Mouse (Mus musculus): ENCODE measurements around the gene Eln. TPM values are rescaled to one million over a fixed set of nuclear protein-coding genes. Genes with fewer than 3 reads are reported as not detected.

Eln gene
- total RNA-seq, 1 experiment: 0.98 TPM

- Histone ChIP-seq H3K36me3 (ENCODE audit: control insufficient read depth, insufficient read depth, low read length, poor library complexity, severe bottlenecking) (no peaks in the 10 kb centered on the region; the same call in 1 of the 2 replicates), H3K27ac (ENCODE audit: insufficient read depth, low read depth, low read length, poor library complexity, severe bottlenecking) (no peak overlapping the region), H3K4me1 (ENCODE audit: control insufficient read depth in 2 of 2, insufficient read depth in 2 of 2, low read length in 2 of 2, poor library complexity in 1 of 2) (peaks cover 0 to 2% of the 10 kb centered on the region in 2 experiments; a peak in 2 of 4 replicates), H3K9ac (ENCODE audit: insufficient read depth, low read depth, low read length, poor library complexity, severe bottlenecking) (no peak overlapping the region), H3K9me3 (ENCODE audit: control insufficient read depth, insufficient read depth, low read depth, low read length) (no peaks in the 10 kb centered on the region), H3K4me3 (ENCODE audit: insufficient read depth in 1 of 2, low read depth in 1 of 2, low read length in 2 of 2, poor library complexity in 1 of 2, severe bottlenecking in 1 of 2) (no peak overlapping the region)
- DNase-seq (ENCODE audit: low read depth, low spot score): no peak
- in situ Hi-C loops (cut with MboI; ENCODE audit: low sequenced_read_pairs in 2 of 2, unreplicated experiment in 2 of 2): no loop called here
- no peak for TF ChIP-seq MAFK (IDR thresholded peaks at IDR 0.05; ENCODE audit: insufficient read depth, low read depth, low read length)
- TF ChIP-seq ZC3H11A (IDR thresholded peaks at IDR 0.05; ENCODE audit: borderline replicate concordance, low read depth, low read length): no peak
- TF ChIP-seq HCFC1 (IDR thresholded peaks at IDR 0.05; ENCODE audit: borderline replicate concordance, insufficient read depth, low read length): no peak
- TF ChIP-seq ZNF384 (IDR thresholded peaks at IDR 0.05; ENCODE audit: low read depth, low read length): no peak
- no peak for TF ChIP-seq CHD2 (IDR thresholded peaks at IDR 0.05; ENCODE audit: low read depth, low read length)
Measured at GRCm38 (mm10) chr5:134684398-134684797, 62.7 kb downstream of the Eln start.

GRCm38 (mm10) chr5:134683813-134684212 is 63.3 kb downstream of the Eln start:
- Histone ChIP-seq H3K9ac (ENCODE audit: insufficient read depth, low read depth, low read length, poor library complexity, severe bottlenecking) (no peak overlapping the region), H3K27ac (ENCODE audit: insufficient read depth, low read depth, low read length, poor library complexity, severe bottlenecking) (no peak overlapping the region), H3K36me3 (ENCODE audit: control insufficient read depth, insufficient read depth, low read length, poor library complexity, severe bottlenecking) (no peaks in the 10 kb centered on the region; the same call in 1 of the 2 replicates), H3K9me3 (ENCODE audit: control insufficient read depth, insufficient read depth, low read depth, low read length) (no peaks in the 10 kb centered on the region), H3K4me3 (ENCODE audit: insufficient read depth in 1 of 2, low read depth in 1 of 2, low read length in 2 of 2, poor library complexity in 1 of 2, severe bottlenecking in 1 of 2) (no peak overlapping the region), H3K4me1 (ENCODE audit: control insufficient read depth in 2 of 2, insufficient read depth in 2 of 2, low read length in 2 of 2, poor library complexity in 1 of 2) (no peaks in the 10 kb centered on the region; a peak in 1 of 4 replicates)
- no peak for TF ChIP-seq ZNF384 (IDR thresholded peaks at IDR 0.05; ENCODE audit: low read depth, low read length)
- no peak for TF ChIP-seq ZC3H11A (IDR thresholded peaks at IDR 0.05; ENCODE audit: borderline replicate concordance, low read depth, low read length)
- TF ChIP-seq MAFK (IDR thresholded peaks at IDR 0.05; ENCODE audit: insufficient read depth, low read depth, low read length): no peak
- no peak for TF ChIP-seq HCFC1 (IDR thresholded peaks at IDR 0.05; ENCODE audit: borderline replicate concordance, insufficient read depth, low read length)
- no peak for TF ChIP-seq CHD2 (IDR thresholded peaks at IDR 0.05; ENCODE audit: low read depth, low read length)
- in situ Hi-C loops (cut with MboI; ENCODE audit: low sequenced_read_pairs in 2 of 2, unreplicated experiment in 2 of 2): no loop called here
- DNase-seq (ENCODE audit: low read depth, low spot score): no peak

GRCm38 (mm10) chr5:134680238-134680637 is 66.9 kb downstream of the Eln start:
- Histone ChIP-seq H3K9ac (ENCODE audit: insufficient read depth, low read depth, low read length, poor library complexity, severe bottlenecking) (no peak overlapping the region), H3K9me3 (ENCODE audit: control insufficient read depth, insufficient read depth, low read depth, low read length) (no peaks in the 10 kb centered on the region), H3K4me1 (ENCODE audit: control insufficient read depth in 2 of 2, insufficient read depth in 2 of 2, low read length in 2 of 2, poor library complexity in 1 of 2) (peaks cover 0 to 15% of the 10 kb centered on the region in 2 experiments; a peak in 2 of 4 replicates), H3K27ac (ENCODE audit: insufficient read depth, low read depth, low read length, poor library complexity, severe bottlenecking) (no peak overlapping the region), H3K36me3 (ENCODE audit: control insufficient read depth, insufficient read depth, low read length, poor library complexity, severe bottlenecking) (no peaks in the 10 kb centered on the region; the same call in 1 of the 2 replicates), H3K4me3 (ENCODE audit: insufficient read depth in 1 of 2, low read depth in 1 of 2, low read length in 2 of 2, poor library complexity in 1 of 2, severe bottlenecking in 1 of 2) (no peak overlapping the region)
- no peak for DNase-seq (ENCODE audit: low read depth, low spot score)
- TF ChIP-seq MAFK (IDR thresholded peaks at IDR 0.05; ENCODE audit: insufficient read depth, low read depth, low read length): no peak
- TF ChIP-seq ZC3H11A (IDR thresholded peaks at IDR 0.05; ENCODE audit: borderline replicate concordance, low read depth, low read length): no peak
- TF ChIP-seq HCFC1 (IDR thresholded peaks at IDR 0.05; ENCODE audit: borderline replicate concordance, insufficient read depth, low read length): no peak
- no peak for TF ChIP-seq ZNF384 (IDR thresholded peaks at IDR 0.05; ENCODE audit: low read depth, low read length)
- TF ChIP-seq CHD2 (IDR thresholded peaks at IDR 0.05; ENCODE audit: low read depth, low read length): no peak
- in situ Hi-C loops (cut with MboI; ENCODE audit: low sequenced_read_pairs in 2 of 2, unreplicated experiment in 2 of 2): no loop called here

- in situ Hi-C loops (cut with MboI; ENCODE audit: low sequenced_read_pairs in 2 of 2, unreplicated experiment in 2 of 2): no loop called here
- Histone ChIP-seq H3K36me3 (ENCODE audit: control insufficient read depth, insufficient read depth, low read length, poor library complexity, severe bottlenecking) (no peaks in the 10 kb centered on the region), H3K9ac (ENCODE audit: insufficient read depth, low read depth, low read length, poor library complexity, severe bottlenecking) (no peak overlapping the region), H3K4me1 (ENCODE audit: control insufficient read depth in 2 of 2, insufficient read depth in 2 of 2, low read length in 2 of 2, poor library complexity in 1 of 2) (peaks cover 0 to 15% of the 10 kb centered on the region in 2 experiments; a peak in 2 of 4 replicates), H3K9me3 (ENCODE audit: control insufficient read depth, insufficient read depth, low read depth, low read length) (no peaks in the 10 kb centered on the region), H3K4me3 (ENCODE audit: insufficient read depth in 1 of 2, low read depth in 1 of 2, low read length in 2 of 2, poor library complexity in 1 of 2, severe bottlenecking in 1 of 2) (no peak overlapping the region), H3K27ac (ENCODE audit: insufficient read depth, low read depth, low read length, poor library complexity, severe bottlenecking) (no peak overlapping the region)
- DNase-seq (ENCODE audit: low read depth, low spot score): no peak
- no peak for TF ChIP-seq ZNF384 (IDR thresholded peaks at IDR 0.05; ENCODE audit: low read depth, low read length)
- no peak for TF ChIP-seq MAFK (IDR thresholded peaks at IDR 0.05; ENCODE audit: insufficient read depth, low read depth, low read length)
- no peak for TF ChIP-seq CHD2 (IDR thresholded peaks at IDR 0.05; ENCODE audit: low read depth, low read length)
- TF ChIP-seq ZC3H11A (IDR thresholded peaks at IDR 0.05; ENCODE audit: borderline replicate concordance, low read depth, low read length): no peak
- no peak for TF ChIP-seq HCFC1 (IDR thresholded peaks at IDR 0.05; ENCODE audit: borderline replicate concordance, insufficient read depth, low read length)
Measured at GRCm38 (mm10) chr5:134678827-134679546, 68.1 kb downstream of the Eln start.
